Mouse (Mus musculus) mouse embryonic stem cell (cell line): ENCODE data around the gene Polr2l.

Experiments
- in situ Hi-C, 2 experiments: fragments of 300-500 bp; cut with MboI; formaldehyde crosslinking; loops; 1 replicate in 1 of 2; 3 replicates in 1 of 2; pipeline ENCODE4 v1.14.3; 2019 to 2020; ENCODE audit warnings: low sequenced_read_pairs in 2 of 2, low pct_unique_long_range_greater_than_20kb in 1 of 2, mixed read lengths in 1 of 2; ENCODE audit not compliant: unreplicated experiment in 1 of 2

Polr2l gene

GRCm38 (mm10) chr7:141428701-141429100 is 46.2 kb downstream of the Polr2l start:
- in situ Hi-C loops, result no loop called here

- in situ Hi-C loops, result no loop called here
Observed at GRCm38 (mm10) chr7:141426948-141427730, 47.8 kb downstream of the Polr2l start.

GRCm38 (mm10) chr7:141423811-141424210 is 51.1 kb downstream of the Polr2l start:
- in situ Hi-C loops, result no loop called here
